Mouse (Mus musculus) heart, adult 2 months (tissue): Measurements from ENCODE around the gene Gm11034. TPM values are rescaled to one million over a fixed set of nuclear protein-coding genes. Genes with fewer than 3 reads are reported as not detected.

Experiments
- DNase-seq, 2 experiments: peaks; one replicate each; pipeline ENCODE4 v3.0.0; 2021
- H3K27ac ChIP-seq: fragments of 200-600 bp; 2 replicates; pipeline ENCODE4 v1.8.1; 2022
- H3K27me3 ChIP-seq: fragments of 200-500 bp; 2 replicates; pipeline ENCODE4 v1.6.1; 2012; ENCODE audit warnings: mild to moderate bottlenecking, low read length, inconsistent platforms, mixed read lengths; ENCODE audit not compliant: control insufficient read depth, insufficient read depth
- H3K36me3 ChIP-seq: fragments of 200-500 bp; 2 replicates; pipeline ENCODE4 v1.6.1; 2012; ENCODE audit warnings: low read length, inconsistent platforms; ENCODE audit not compliant: control insufficient read depth, insufficient read depth
- H3K4me1 ChIP-seq: fragments of 200-500 bp; 2 replicates; pipeline ENCODE4 v1.6.1; 2011; ENCODE audit warnings: low read length; ENCODE audit not compliant: control insufficient read depth, insufficient read depth
- H3K4me3 ChIP-seq: fragments of 200-600 bp; 2 replicates; pipeline ENCODE4 v1.8.1; 2022
- H3K79me2 ChIP-seq: fragments of 200-500 bp; replicated peaks from 2 replicates; pipeline ENCODE4 v1.6.1; 2012; ENCODE audit warnings: mild to moderate bottlenecking, inconsistent platforms, low read length, moderate library complexity, mixed read lengths; ENCODE audit not compliant: control insufficient read depth, insufficient read depth
- H3K9ac ChIP-seq: fragments of 200-500 bp; 2 replicates; pipeline ENCODE4 v1.6.1; 2012; ENCODE audit warnings: low read depth, mild to moderate bottlenecking, control low read depth, inconsistent platforms, low read length, mixed read lengths
- CTCF ChIP-seq: fragments of 200-600 bp; IDR thresholded peaks from 2 replicates; pipeline ENCODE4 v1.8.1; 2022; ENCODE audit warnings: antibody characterized with exemption, mild to moderate bottlenecking, moderate library complexity
- EP300 ChIP-seq: fragments of 200-500 bp; IDR thresholded peaks from 2 replicates; pipeline ENCODE4 v1.6.1; 2011; ENCODE audit warnings: low read depth, low read length, control low read depth; ENCODE audit not compliant: insufficient read depth
- POLR2A ChIP-seq: fragments of 200-500 bp; IDR thresholded peaks from 2 replicates; pipeline ENCODE4 v1.6.1; 2011; ENCODE audit warnings: mild to moderate bottlenecking, low read depth, low read length, control low read depth; ENCODE audit not compliant: insufficient read depth
- WGBS: fragments of 180-500 bp; shearing (Covaris S2); methylation state at CpG from one replicate; pipeline ENCODE4 v1.1.7; 2018; 5-methylcytosine and 5-hydroxymethylcytosine counted together
- intact Hi-C: fragments of 180-260 bp; cut with DNase I; formaldehyde crosslinking; loops from one replicate; pipeline ENCODE4 v1.15.1; 2025
- polyA plus RNA-seq: library from polyadenylated mRNA; depleted of rRNA; stranded (reverse); fragments of >200 nt; gene quantifications from 2 replicates; pipeline ENCODE4 v1.2.3, GENCODE M21; 2012; rRNA removed
- total RNA-seq, 2 experiments: library from RNA; stranded (reverse); gene quantifications; 2 replicates each; pipeline ENCODE4 v1.2.3; 2021

Gm11034 gene
- total and polyA plus RNA-seq, 3 experiments, result not detected

DNA sequence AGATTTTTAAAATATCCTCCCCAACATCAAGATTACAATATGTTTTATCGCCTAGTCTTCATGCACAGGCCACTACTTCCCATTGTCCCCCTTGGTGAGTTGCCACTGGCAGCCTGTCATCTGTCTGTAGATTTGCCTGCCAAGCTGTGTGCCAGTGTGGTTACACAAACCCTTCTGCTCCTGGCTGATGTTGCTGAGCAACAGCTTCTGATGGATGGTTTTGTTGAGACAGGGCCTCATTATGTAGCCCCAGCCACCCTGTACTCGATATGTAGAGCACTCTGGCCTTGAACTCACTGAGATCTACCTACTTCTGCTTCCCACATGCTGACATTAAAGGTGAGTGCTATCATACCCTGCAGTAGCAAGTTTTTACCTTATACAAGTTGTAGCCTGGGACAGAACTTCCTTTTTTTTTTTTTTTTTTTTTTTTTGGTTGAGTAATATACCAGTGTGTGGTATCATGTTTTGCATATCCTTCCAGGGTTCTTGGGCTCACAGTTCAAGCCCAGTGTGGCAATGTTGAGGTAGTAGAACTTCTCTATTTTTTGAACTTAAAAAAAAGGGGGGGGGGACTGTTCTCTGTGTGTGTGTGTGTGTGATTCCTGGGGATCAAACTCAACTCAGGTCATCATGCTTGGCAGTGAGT lies 29.8 kb downstream of the Gm11034 start:
- no peak overlapping the region for H3K9ac ChIP-seq
- H3K27ac ChIP-seq, result no peak overlapping the region
- intact Hi-C loops, result no loop called here
- no peaks in the 10 kb centered on the region for H3K36me3 ChIP-seq
- H3K4me3 ChIP-seq, result no peak overlapping the region
- no peaks in the 10 kb centered on the region for H3K79me2 ChIP-seq
- H3K27me3 ChIP-seq, result no peaks in the 10 kb centered on the region
- 83% methylated on average over 2 of the region's 2 CpGs for WGBS
- H3K4me1 ChIP-seq, result no peaks in the 10 kb centered on the region
- no peak for TF ChIP-seq CTCF
- no peak for TF ChIP-seq POLR2A
- no peak for TF ChIP-seq EP300
- DNase-seq, result no peak

DNA sequence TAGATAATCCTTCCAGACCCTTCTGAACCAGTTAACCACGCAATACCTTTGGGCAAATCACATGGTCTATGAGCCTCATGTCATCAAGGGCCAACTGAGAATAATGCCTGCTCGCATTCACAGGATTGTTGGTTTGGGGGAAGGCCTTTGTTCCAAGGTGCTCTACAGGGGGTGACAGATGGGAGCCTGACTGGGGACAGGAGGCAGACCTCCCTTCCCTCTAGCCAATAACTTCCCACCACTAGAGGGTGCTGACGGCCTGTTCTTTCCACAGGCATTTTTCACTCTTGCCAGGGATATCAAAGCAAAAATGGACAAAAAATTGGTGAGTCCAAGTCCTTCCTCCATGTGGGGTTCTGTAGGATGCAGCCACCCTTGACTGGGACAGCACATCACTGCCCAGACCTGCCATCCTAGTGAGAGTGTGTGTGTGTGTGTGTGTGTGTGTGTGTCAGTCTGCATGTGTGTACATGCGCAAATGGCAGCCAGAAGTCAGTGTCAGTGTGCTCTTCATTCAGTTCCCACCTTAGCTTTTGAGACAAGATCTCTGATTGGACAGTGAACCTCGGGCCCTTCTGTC lies 36.0 kb downstream of the Gm11034 start:
- Histone ChIP-seq H3K27ac (no peak overlapping the region), H3K9ac (no peak overlapping the region), H3K4me1 (no peaks in the 10 kb centered on the region; the same call in 1 of the 2 replicates), H3K4me3 (no peak overlapping the region), H3K27me3 (no peaks in the 10 kb centered on the region), H3K36me3 (no peaks in the 10 kb centered on the region), H3K79me2 (no peaks in the 10 kb centered on the region)
- TF ChIP-seq CTCF (peak; percentile 92), EP300 (peak; percentile 80; the same call in 1 of the 2 replicates), POLR2A (no peak)
- peak; percentile 73 to 80 for DNase-seq
- intact Hi-C loops, result loop anchor here (1.0 to 5.0 kb wide), 3 partner anchors 65 to 188 kb away; partner anchors contain the start of gene Ap1m1
- WGBS, result 61% methylated on average over 5 of the region's 5 CpGs

DNA sequence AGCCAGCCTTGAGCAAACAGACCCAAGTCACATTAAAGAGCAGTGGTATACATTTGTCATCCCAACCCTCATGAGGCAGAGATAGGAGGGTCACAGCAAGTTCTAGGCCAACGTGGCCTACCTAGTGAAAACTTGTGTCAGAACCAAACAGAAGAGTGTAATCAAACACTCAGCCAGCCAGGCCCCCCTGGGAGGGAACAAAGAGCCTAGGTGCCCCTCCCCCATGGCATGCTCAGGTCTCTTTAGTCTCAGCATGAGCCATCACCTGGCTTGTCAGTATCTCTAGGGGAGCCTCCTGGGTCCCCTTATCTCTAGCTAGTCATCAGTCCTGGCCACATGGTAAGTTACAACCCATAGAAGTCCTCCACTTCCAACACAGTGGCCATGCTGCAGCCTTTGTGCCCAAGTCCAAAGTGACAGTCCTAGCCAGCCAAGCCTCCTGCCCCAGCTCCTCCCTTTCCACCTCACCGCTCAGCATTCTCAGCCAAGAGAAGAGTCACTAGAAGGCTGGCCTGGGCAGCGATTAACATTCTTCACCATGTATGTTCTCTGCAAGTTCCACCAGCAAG lies 43.7 kb downstream of the Gm11034 start:
- TF ChIP-seq EP300, result no peak
- no peak for TF ChIP-seq POLR2A
- TF ChIP-seq CTCF, result no peak
- H3K36me3 ChIP-seq, result no peaks in the 10 kb centered on the region; the same call in 1 of the 2 replicates
- no peak overlapping the region for H3K27ac ChIP-seq
- no peak overlapping the region for H3K9ac ChIP-seq
- H3K79me2 ChIP-seq, result peaks cover 2% of the 10 kb centered on the region; the same call in 1 of the 2 replicates
- WGBS, result 79% methylated on average over 3 of the region's 3 CpGs
- H3K27me3 ChIP-seq, result no peaks in the 10 kb centered on the region
- intact Hi-C loops, result no loop called here
- DNase-seq, result no peak
- H3K4me3 ChIP-seq, result no peak overlapping the region
- H3K4me1 ChIP-seq, result peaks cover 2% of the 10 kb centered on the region

DNA sequence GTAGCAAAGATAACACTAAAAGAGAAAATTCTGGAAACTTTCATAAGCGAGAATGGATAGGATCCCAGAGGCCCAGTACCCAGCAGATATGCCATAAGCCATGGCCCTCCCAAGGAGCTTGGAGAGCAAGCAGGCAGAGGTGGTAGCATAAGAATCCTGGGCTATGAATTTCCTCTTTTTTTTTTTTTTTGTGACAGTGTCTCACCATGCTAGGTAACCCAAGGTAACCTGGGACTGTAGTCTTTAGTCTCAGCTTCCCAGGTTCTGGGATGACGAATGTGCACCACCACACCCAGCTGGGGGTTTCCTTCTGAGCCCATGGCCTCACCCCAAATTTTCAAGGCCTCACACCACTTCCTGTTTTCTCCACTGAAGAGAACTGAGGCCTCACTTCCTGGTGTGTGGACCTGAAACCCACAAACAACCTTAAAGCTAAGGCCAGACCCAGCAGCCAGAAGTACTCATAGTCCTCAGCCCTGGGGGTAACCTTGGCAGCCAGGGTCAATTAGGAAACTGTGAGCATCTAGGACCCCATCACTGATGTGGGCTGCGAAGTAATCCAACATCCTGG lies 44.3 kb downstream of the Gm11034 start:
- Histone ChIP-seq H3K27me3 (no peaks in the 10 kb centered on the region), H3K4me1 (peaks cover 2% of the 10 kb centered on the region), H3K79me2 (peaks cover 2% of the 10 kb centered on the region; the same call in 1 of the 2 replicates), H3K4me3 (no peak overlapping the region), H3K27ac (no peak overlapping the region), H3K9ac (no peak overlapping the region), H3K36me3 (no peaks in the 10 kb centered on the region; the same call in 1 of the 2 replicates)
- DNase-seq, result peak in 1 of 2 experiments; percentile 53
- 83% methylated on average over 3 of the region's 3 CpGs for WGBS
- intact Hi-C loops, result no loop called here
- TF ChIP-seq CTCF (no peak), EP300 (no peak), POLR2A (no peak)

Other genes starting within 250 kb of the Gm11034 start
- 1 to 10 TPM; 1.2 to 1.4 TPM for gene Cyp4f18, start 204.0 kb downstream of the Gm11034 start, total RNA-seq
- 1.7 and 5.2 TPM in 2 replicates for gene Cyp4f18, start 204.0 kb downstream of the Gm11034 start, polyA plus RNA-seq
- gene Olfr372, start 172.4 kb downstream of the Gm11034 start, total RNA-seq, result not detected
- gene Olfr372, start 172.4 kb downstream of the Gm11034 start, polyA plus RNA-seq, result not detected in 2 replicates
- gene Olfr373, start 130.5 kb downstream of the Gm11034 start, total RNA-seq, result not detected
- gene Olfr373, start 130.5 kb downstream of the Gm11034 start, polyA plus RNA-seq, result not detected in 2 replicates
- not detected for gene Olfr374, start 106.6 kb downstream of the Gm11034 start, total RNA-seq
- gene Olfr374, start 106.6 kb downstream of the Gm11034 start, polyA plus RNA-seq, result not detected in 2 replicates
- 100 to 1,000 TPM in 1 of 2 experiments, 10 to 100 TPM in 1; 81.4 to 106 TPM for gene Tpm4, start 78.7 kb downstream of the Gm11034 start, total RNA-seq
- 49.9 and 73.3 TPM in 2 replicates for gene Tpm4, start 78.7 kb downstream of the Gm11034 start, polyA plus RNA-seq
- gene Rab8a, start 52.4 kb downstream of the Gm11034 start, total RNA-seq, result 10 to 100 TPM; 23.6 to 24.2 TPM
- gene Rab8a, start 52.4 kb downstream of the Gm11034 start, polyA plus RNA-seq, result 40.9 and 52.2 TPM in 2 replicates
- not detected for gene Hsh2d, start 24.0 kb downstream of the Gm11034 start, total RNA-seq
- gene Hsh2d, start 24.0 kb downstream of the Gm11034 start, polyA plus RNA-seq, result 0.18 and 0.55 TPM in 2 replicates
- 1 to 10 TPM in 1 of 2 experiments, under 1 TPM in 1; 0.66 to 1.5 TPM for gene Cib3, start 799 bp downstream of the Gm11034 start, total RNA-seq
- 1.1 TPM in 2 replicates for gene Cib3, start 799 bp downstream of the Gm11034 start, polyA plus RNA-seq
- 10 to 100 TPM; 21.4 to 23.2 TPM for gene Fam32a, start 6.1 kb upstream of the Gm11034 start, total RNA-seq
- 21.2 and 29.9 TPM in 2 replicates for gene Fam32a, start 6.1 kb upstream of the Gm11034 start, polyA plus RNA-seq
- 10 to 100 TPM; 44.6 to 48.8 TPM for gene Ap1m1, start 26.4 kb upstream of the Gm11034 start, total RNA-seq
- 74.3 and 77.0 TPM in 2 replicates for gene Ap1m1, start 26.4 kb upstream of the Gm11034 start, polyA plus RNA-seq
- gene Gm10282, start 91.6 kb upstream of the Gm11034 start, total RNA-seq, result 1 to 10 TPM; 6.7 to 8.5 TPM
- 1.1 and 2.9 TPM in 2 replicates for gene Gm10282, start 91.6 kb upstream of the Gm11034 start, polyA plus RNA-seq
- 10 to 100 TPM; 76.0 to 92.7 TPM for gene Klf2, start 105.4 kb upstream of the Gm11034 start, total RNA-seq
- 21.1 and 42.6 TPM in 2 replicates for gene Klf2, start 105.4 kb upstream of the Gm11034 start, polyA plus RNA-seq
- gene Eps15l1, start 207.8 kb upstream of the Gm11034 start, total RNA-seq, result 10 to 100 TPM; 36.2 to 39.6 TPM
- gene Eps15l1, start 207.8 kb upstream of the Gm11034 start, polyA plus RNA-seq, result 34.0 and 46.4 TPM in 2 replicates
- gene Calr3, start 230.2 kb upstream of the Gm11034 start, total RNA-seq, result 10 to 100 TPM; 20.3 to 25.1 TPM
- 5.7 and 19.9 TPM in 2 replicates for gene Calr3, start 230.2 kb upstream of the Gm11034 start, polyA plus RNA-seq
- gene 1700030K09Rik, start 230.2 kb upstream of the Gm11034 start, total RNA-seq, result 1 to 10 TPM; 4.0 to 4.7 TPM
- 5.0 and 5.7 TPM in 2 replicates for gene 1700030K09Rik, start 230.2 kb upstream of the Gm11034 start, polyA plus RNA-seq